Mouse (Mus musculus) limb, embryonic 14.5 days (tissue): ENCODE measurements around the gene Gm36176. TPM values are rescaled to one million over a fixed set of nuclear protein-coding genes. Genes with fewer than 3 reads are reported as not detected.

Experiments
- ATAC-seq: fragments of 200-750 bp; cut with Nextera tagmentation; 2 replicates; pipeline ENCODE4 v1.8.0; 2017; ENCODE audit warnings: low read depth, moderate number of reproducible peaks, moderate TSS enrichment; ENCODE audit not compliant: low FRiP score
- DNase-seq: peaks from one replicate; pipeline ENCODE4 v3.0.0-alpha.2; 2015; ENCODE audit warnings: low spot score
- H3K27ac ChIP-seq: fragments of 300-500 bp; sonication (generic); replicated peaks from 2 replicates; pipeline ENCODE4 v1.5.1; 2014; ENCODE audit warnings: low read depth, mild to moderate bottlenecking, low read length, moderate library complexity, mixed read lengths
- H3K27me3 ChIP-seq: fragments of 300-500 bp; sonication (generic); 2 replicates; pipeline ENCODE4 v1.6.1; 2014; ENCODE audit warnings: low read length, mixed read lengths; ENCODE audit not compliant: control insufficient read depth, insufficient read depth
- H3K36me3 ChIP-seq: fragments of 300-500 bp; sonication (generic); 2 replicates; pipeline ENCODE4 v1.6.1; 2014; ENCODE audit warnings: mild to moderate bottlenecking, low read length, moderate library complexity, mixed read lengths; ENCODE audit not compliant: control insufficient read depth, insufficient read depth
- H3K4me1 ChIP-seq: fragments of 300-500 bp; sonication (generic); 2 replicates; pipeline ENCODE4 v1.6.1; 2014; ENCODE audit warnings: antibody characterized with exemption, low read length, mixed read lengths; ENCODE audit not compliant: control insufficient read depth, insufficient read depth
- H3K4me2 ChIP-seq: fragments of 300-500 bp; sonication (generic); replicated peaks from 2 replicates; pipeline ENCODE4 v1.6.1; 2014; ENCODE audit warnings: low read depth, mild to moderate bottlenecking, low read length, moderate library complexity; ENCODE audit not compliant: severe bottlenecking
- H3K4me3 ChIP-seq: fragments of 300-500 bp; sonication (generic); replicated peaks from 2 replicates; pipeline ENCODE4 v1.5.1; 2014; ENCODE audit warnings: low read length
- H3K9ac ChIP-seq: fragments of 300-500 bp; sonication (generic); 2 replicates; pipeline ENCODE4 v1.6.1; 2014; ENCODE audit warnings: mild to moderate bottlenecking, low read depth, low read length, moderate library complexity; ENCODE audit not compliant: severe bottlenecking
- H3K9me3 ChIP-seq: fragments of 300-500 bp; sonication (generic); 2 replicates; pipeline ENCODE4 v1.6.1; 2016; ENCODE audit warnings: low read length; ENCODE audit not compliant: control insufficient read depth
- POLR2A ChIP-seq: fragments of 200-500 bp; IDR thresholded peaks from 2 replicates; pipeline ENCODE4 v1.8.0; 2012; ENCODE audit warnings: inconsistent platforms, mild to moderate bottlenecking, moderate library complexity, borderline replicate concordance; ENCODE audit not compliant: insufficient read depth, insufficient read length; ENCODE audit errors: extremely low read depth
- WGBS: fragments of 180-500 bp; shearing (Covaris S2); extraction: QIAGEN DNeasy Blood & Tissue Kit; methylation state at CpG from one replicate; pipeline ENCODE4 v1.1.7; 2014; 5-methylcytosine and 5-hydroxymethylcytosine counted together
- polyA plus RNA-seq, 2 experiments: library from polyadenylated mRNA; depleted of rRNA in 1 of 2; stranded (reverse) in 1 of 2; unstranded in 1 of 2; fragments of >200 nt; fragmentation: Nextera tagmentation in 1 of 2; extraction: Ambion mirVana in 1 of 2; gene quantifications; 2 replicates each; pipeline versions ENCODE4 v1.2.1 to v1.2.3; 2012 to 2014

Gm36176 gene
- polyA plus RNA-seq, 2 experiments: not detected

- Histone ChIP-seq H3K9ac (no peak overlapping the region), H3K4me3 (peak overlapping the region; percentile 8; the same call in 1 of the 2 replicates), H3K27ac (no peak overlapping the region), H3K36me3 (no peaks in the 10 kb centered on the region), H3K4me2 (peak overlapping the region; percentile 30; the same call in 1 of the 2 replicates), H3K9me3 (no peaks in the 10 kb centered on the region), H3K27me3 (no peaks in the 10 kb centered on the region), H3K4me1 (no peaks in the 10 kb centered on the region)
- ATAC-seq (peak; percentile 65), DNase-seq (peak; percentile 21)
- WGBS: 26% methylated on average over 14 of the region's 14 CpGs
- TF ChIP-seq POLR2A: no peak
Observed at GRCm38 (mm10) chr10:77864067-77864761, 17.6 kb downstream of the Gm36176 start.

- no peaks in the 10 kb centered on the region for H3K36me3 ChIP-seq
- no peaks in the 10 kb centered on the region for H3K9me3 ChIP-seq
- H3K4me2 ChIP-seq: peak overlapping the region; percentile 30; the same call in 1 of the 2 replicates
- no peaks in the 10 kb centered on the region for H3K27me3 ChIP-seq
- H3K9ac ChIP-seq: no peak overlapping the region
- H3K27ac ChIP-seq: no peak overlapping the region
- H3K4me3 ChIP-seq: peak overlapping the region; percentile 8; the same call in 1 of the 2 replicates
- WGBS: 35% methylated on average over 11 of the region's 11 CpGs
- ATAC-seq (no peak), DNase-seq (no peak)
- H3K4me1 ChIP-seq: no peaks in the 10 kb centered on the region
- no peak for TF ChIP-seq POLR2A
Observed at GRCm38 (mm10) chr10:77864762-77865143, 18.1 kb downstream of the Gm36176 start.

GRCm38 (mm10) chr10:77867546-77867945 lies 20.9 kb downstream of the Gm36176 start:
- Histone ChIP-seq H3K36me3 (no peaks in the 10 kb centered on the region), H3K4me1 (no peaks in the 10 kb centered on the region), H3K27ac (no peak overlapping the region), H3K9me3 (no peaks in the 10 kb centered on the region), H3K9ac (no peak overlapping the region), H3K4me3 (no peak overlapping the region), H3K4me2 (no peak overlapping the region), H3K27me3 (no peaks in the 10 kb centered on the region)
- ATAC-seq (no peak), DNase-seq (no peak)
- WGBS: 10% methylated on average over 1 of the region's 1 CpGs
- TF ChIP-seq POLR2A: no peak

- Histone ChIP-seq H3K36me3 (no peaks in the 10 kb centered on the region), H3K4me2 (no peak overlapping the region), H3K9ac (no peak overlapping the region), H3K9me3 (no peaks in the 10 kb centered on the region), H3K4me1 (no peaks in the 10 kb centered on the region), H3K27ac (no peak overlapping the region), H3K27me3 (no peaks in the 10 kb centered on the region), H3K4me3 (no peak overlapping the region)
- DNase-seq (no peak), ATAC-seq (no peak)
- TF ChIP-seq POLR2A: no peak
- 88% methylated on average over 7 of the region's 7 CpGs for WGBS
Observed at GRCm38 (mm10) chr10:77869651-77870050, 23.0 kb downstream of the Gm36176 start.

GRCm38 (mm10) chr10:77878985-77879384 lies 32.4 kb downstream of the Gm36176 start:
- no peak for DNase-seq

GRCm38 (mm10) chr10:77880305-77880704 lies 33.7 kb downstream of the Gm36176 start:
- Histone ChIP-seq H3K27me3 (no peaks in the 10 kb centered on the region), H3K4me3 (no peak overlapping the region), H3K27ac (no peak overlapping the region), H3K36me3 (no peaks in the 10 kb centered on the region), H3K9ac (no peak overlapping the region), H3K9me3 (no peaks in the 10 kb centered on the region), H3K4me1 (no peaks in the 10 kb centered on the region), H3K4me2 (no peak overlapping the region)
- no peak for TF ChIP-seq POLR2A
- no peak for DNase-seq
- whole genome bisulfite sequencing: 81% methylated on average over 3 of the region's 3 CpGs
- ATAC-seq: no peak

More at GRCm38 (mm10) chr10:77878985-77879384, 32.4 kb downstream of the Gm36176 start:
- Histone ChIP-seq H3K27me3 (no peaks in the 10 kb centered on the region), H3K27ac (no peak overlapping the region), H3K4me3 (no peak overlapping the region), H3K4me2 (no peak overlapping the region), H3K36me3 (no peaks in the 10 kb centered on the region), H3K9me3 (no peaks in the 10 kb centered on the region), H3K4me1 (no peaks in the 10 kb centered on the region), H3K9ac (no peak overlapping the region)
- 64% methylated on average over 6 of the region's 6 CpGs for WGBS
- TF ChIP-seq POLR2A: no peak
- no peak for ATAC-seq
